Mouse (Mus musculus): ENCODE measurements at regions not wholly inside any gene's neighbourhood (a gene's known extent, or its start where the extent isn't known, plus 50 kb on each side); places are given as distances from the start of the nearest gene placed in this dataset.

DNA sequence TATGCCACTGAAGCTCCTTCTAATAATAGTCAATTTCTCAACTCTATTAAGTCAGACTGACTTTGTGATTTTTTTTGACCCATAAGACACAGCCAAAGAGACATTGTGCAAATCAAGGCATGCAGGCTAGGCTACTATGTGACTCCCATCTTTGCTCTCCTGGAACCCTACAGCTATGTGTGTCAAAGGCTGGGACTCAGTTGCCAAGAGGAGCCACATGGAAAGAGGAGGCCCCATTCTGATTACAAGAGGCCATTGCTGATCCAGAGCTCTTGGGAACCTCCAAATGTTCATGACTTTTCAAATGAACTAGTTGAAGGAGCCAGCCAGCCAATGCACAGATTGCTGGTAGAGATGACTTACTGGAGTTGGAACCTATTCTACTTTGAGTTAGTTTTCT lies 228.0 kb upstream of the Gm5148 start:
- Histone ChIP-seq H3K4me3 (ENCODE audit: low read length) (no peak overlapping the region), H3K36me3 (ENCODE audit: control insufficient read depth, insufficient read depth) (no peaks in the 10 kb centered on the region; the same call in 1 of the 2 replicates), H3K9me3 (replicated peaks; ENCODE audit: control insufficient read depth, low read length) (peaks cover 8% of the 10 kb centered on the region), H3K4me1 (ENCODE audit: control insufficient read depth, insufficient read depth, low read length) (no peaks in the 10 kb centered on the region), H3K4me2 (ENCODE audit: low read depth, low read length) (no peak overlapping the region), H3K27ac (ENCODE audit: low read length) (no peak overlapping the region), H3K27me3 (ENCODE audit: control insufficient read depth, insufficient read depth, low read length) (no peaks in the 10 kb centered on the region), H3K9ac (ENCODE audit: low read length) (no peak overlapping the region)
- no peak for ATAC-seq (replicated peaks; ENCODE audit: extremely low read depth, insufficient read depth, low FRiP score)

DNA sequence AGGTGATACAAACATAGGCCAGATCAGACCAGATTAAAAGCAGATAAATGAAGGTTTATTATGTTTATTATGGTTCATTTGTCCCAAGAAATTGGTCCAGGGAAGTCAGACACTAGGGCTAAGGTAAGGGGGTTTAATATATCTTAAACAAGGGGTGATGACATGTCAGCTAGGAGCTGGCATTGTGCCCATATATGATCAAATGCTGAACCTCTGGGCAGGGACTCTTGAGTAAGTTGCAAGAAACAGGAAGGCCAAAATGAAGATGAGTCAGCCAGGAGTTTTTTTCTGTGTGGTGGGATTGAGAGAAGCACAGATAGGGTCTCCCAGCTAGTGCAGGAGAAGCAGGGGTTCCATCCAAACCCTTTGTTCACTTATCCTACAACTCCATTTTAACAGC lies 219.4 kb upstream of the Gm5148 start:
- Histone ChIP-seq H3K9me3 (replicated peaks; ENCODE audit: control insufficient read depth, low read length) (no peaks in the 10 kb centered on the region), H3K4me1 (ENCODE audit: control insufficient read depth, insufficient read depth, low read length) (peaks cover 6% of the 10 kb centered on the region), H3K27me3 (ENCODE audit: control insufficient read depth, insufficient read depth, low read length) (no peaks in the 10 kb centered on the region), H3K36me3 (ENCODE audit: control insufficient read depth, insufficient read depth) (no peaks in the 10 kb centered on the region), H3K4me3 (ENCODE audit: low read length) (no peak overlapping the region), H3K27ac (ENCODE audit: low read length) (no peak overlapping the region), H3K9ac (ENCODE audit: low read length) (no peak overlapping the region), H3K4me2 (ENCODE audit: low read depth, low read length) (no peak overlapping the region)
- no peak for ATAC-seq (replicated peaks; ENCODE audit: extremely low read depth, insufficient read depth, low FRiP score)

DNA sequence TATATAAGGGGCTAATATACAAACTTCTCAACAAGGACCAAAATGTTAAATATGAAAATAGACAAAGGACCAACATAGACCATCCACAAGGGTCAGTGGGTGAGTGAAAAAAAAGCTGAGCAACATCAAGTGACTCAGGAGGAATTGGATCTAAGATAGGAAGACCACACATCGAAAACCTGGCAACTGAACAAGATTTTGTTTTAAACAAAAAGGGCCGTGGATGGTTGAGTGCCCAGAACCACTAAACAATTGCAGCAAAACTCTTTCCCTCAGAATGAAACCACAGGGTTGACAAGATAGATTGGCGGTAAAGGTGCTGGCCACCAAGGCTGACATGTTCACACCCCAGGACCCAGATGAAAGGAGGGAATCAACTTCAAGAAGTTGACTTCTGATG lies 215.7 kb upstream of the Gm5148 start:
- no peak for ATAC-seq (replicated peaks; ENCODE audit: extremely low read depth, insufficient read depth, low FRiP score)
- H3K27me3 ChIP-seq (ENCODE audit: control insufficient read depth, insufficient read depth, low read length), result no peaks in the 10 kb centered on the region
- no peak overlapping the region for H3K4me3 ChIP-seq (ENCODE audit: low read length)
- H3K4me1 ChIP-seq (ENCODE audit: control insufficient read depth, insufficient read depth, low read length), result peaks cover 36% of the 10 kb centered on the region
- 85% methylated on average over 3 of the region's 3 CpGs for WGBS
- H3K9me3 ChIP-seq (replicated peaks; ENCODE audit: control insufficient read depth, low read length), result no peaks in the 10 kb centered on the region
- H3K9ac ChIP-seq (ENCODE audit: low read length), result no peak overlapping the region
- H3K4me2 ChIP-seq (ENCODE audit: low read depth, low read length), result no peak overlapping the region
- no peak overlapping the region for H3K27ac ChIP-seq (ENCODE audit: low read length)
- no peaks in the 10 kb centered on the region for H3K36me3 ChIP-seq (ENCODE audit: control insufficient read depth, insufficient read depth)

DNA sequence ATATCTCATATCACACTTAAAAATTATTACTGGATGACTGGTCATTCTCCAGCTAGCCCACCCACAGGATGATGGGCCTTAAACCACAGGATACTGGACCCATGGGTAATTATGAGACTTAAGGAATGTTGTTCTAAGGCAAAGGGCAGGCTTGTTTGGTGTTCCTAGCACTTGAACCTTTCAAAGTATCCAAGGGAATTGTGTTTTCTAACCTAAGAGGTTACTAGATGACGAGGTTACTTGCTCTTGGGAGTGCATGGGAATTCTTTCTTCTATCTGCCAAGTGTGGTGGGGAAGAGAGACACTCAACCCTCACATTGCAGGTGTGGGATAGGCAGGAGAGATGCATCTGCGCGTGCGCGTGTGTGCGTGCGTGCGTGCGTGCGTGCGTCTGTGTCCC lies 214.6 kb upstream of the Gm5148 start:
- H3K4me3 ChIP-seq (ENCODE audit: low read length), result no peak overlapping the region
- no peaks in the 10 kb centered on the region for H3K9me3 ChIP-seq (replicated peaks; ENCODE audit: control insufficient read depth, low read length)
- no peaks in the 10 kb centered on the region for H3K27me3 ChIP-seq (ENCODE audit: control insufficient read depth, insufficient read depth, low read length)
- H3K27ac ChIP-seq (ENCODE audit: low read length), result peak overlapping the region; percentile 60
- H3K4me1 ChIP-seq (ENCODE audit: control insufficient read depth, insufficient read depth, low read length), result peaks cover 40% of the 10 kb centered on the region
- no peak overlapping the region for H3K4me2 ChIP-seq (ENCODE audit: low read depth, low read length)
- 92% methylated on average over 11 of the region's 11 CpGs for WGBS
- no peak for ATAC-seq (replicated peaks; ENCODE audit: extremely low read depth, insufficient read depth, low FRiP score)
- H3K36me3 ChIP-seq (ENCODE audit: control insufficient read depth, insufficient read depth), result no peaks in the 10 kb centered on the region
- no peak overlapping the region for H3K9ac ChIP-seq (ENCODE audit: low read length)

DNA sequence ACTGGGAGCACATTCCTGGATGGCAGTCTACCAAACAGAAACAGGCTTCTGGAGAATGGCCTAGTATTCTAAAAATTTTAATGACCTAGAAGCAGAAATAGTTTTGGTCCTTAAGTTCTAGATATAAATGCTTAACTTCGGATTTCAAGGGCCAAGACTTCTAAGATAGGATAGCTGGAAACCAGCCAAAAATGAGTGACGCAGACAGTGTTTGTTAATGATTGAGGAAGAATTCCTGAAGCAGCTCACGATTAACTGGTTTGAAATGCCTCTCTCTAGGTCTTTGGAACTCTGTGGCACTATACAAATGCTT lies 213.9 kb upstream of the Gm5148 start:
- Histone ChIP-seq H3K4me2 (ENCODE audit: low read depth, low read length) (0 out of 2 replicates have a peak overlapping the region, but pooled peaks have one; percentile 4), H3K4me3 (ENCODE audit: low read length) (no peak overlapping the region), H3K27me3 (ENCODE audit: control insufficient read depth, insufficient read depth, low read length) (no peaks in the 10 kb centered on the region), H3K4me1 (ENCODE audit: control insufficient read depth, insufficient read depth, low read length) (peaks cover 40% of the 10 kb centered on the region), H3K9me3 (replicated peaks; ENCODE audit: control insufficient read depth, low read length) (no peaks in the 10 kb centered on the region), H3K9ac (ENCODE audit: low read length) (no peak overlapping the region), H3K27ac (ENCODE audit: low read length) (peak overlapping the region; percentile 60), H3K36me3 (ENCODE audit: control insufficient read depth, insufficient read depth) (no peaks in the 10 kb centered on the region)
- 8% methylated on average over 3 of the region's 3 CpGs for WGBS
- peak; percentile 61; the same call in 1 of the 2 replicates for ATAC-seq (replicated peaks; ENCODE audit: extremely low read depth, insufficient read depth, low FRiP score)

DNA sequence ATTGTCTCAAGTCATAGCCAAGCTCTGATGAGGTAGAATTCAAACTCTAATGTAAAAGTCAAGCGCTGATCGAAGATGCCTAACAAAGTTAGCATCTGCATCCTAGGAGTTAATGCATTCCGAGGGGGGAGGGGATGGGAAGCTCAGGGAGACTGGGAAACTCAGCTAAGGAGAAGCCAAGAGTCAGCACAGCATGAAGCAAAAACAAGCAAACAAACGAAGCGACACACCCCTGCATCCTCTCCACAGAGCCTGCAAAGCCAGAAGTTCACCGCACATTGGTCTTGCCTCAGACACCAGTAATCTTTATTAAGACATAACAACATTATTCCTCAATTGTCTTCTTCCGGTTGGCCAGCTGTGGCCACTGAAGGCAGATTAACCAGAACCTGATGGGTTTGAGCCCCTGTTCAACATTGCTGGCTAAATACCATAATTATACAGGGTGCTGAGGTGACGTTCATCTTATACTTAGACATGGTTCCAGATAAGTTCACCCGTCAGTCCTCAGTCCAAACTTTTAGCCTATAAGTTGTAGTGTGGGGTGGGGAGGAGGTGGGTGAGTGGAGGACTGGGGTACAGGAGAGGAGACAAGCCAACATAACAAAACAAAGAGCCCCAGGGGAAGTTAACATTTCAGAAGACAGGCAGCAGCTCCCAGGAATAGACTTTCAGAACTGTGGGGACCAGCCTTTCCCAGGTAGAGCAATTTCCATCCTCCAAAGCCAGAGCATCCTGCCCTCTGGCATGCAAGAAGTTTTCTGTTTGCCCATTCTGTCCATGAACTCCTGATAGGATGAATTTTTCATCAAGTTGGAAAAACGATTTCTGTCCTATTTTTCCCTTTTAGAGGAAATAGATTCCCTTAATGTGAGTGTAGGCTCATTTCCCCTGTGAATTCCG lies 213.3 kb upstream of the Gm5148 start:
- ATAC-seq (replicated peaks; ENCODE audit: extremely low read depth, insufficient read depth, low FRiP score), result no peak

DNA sequence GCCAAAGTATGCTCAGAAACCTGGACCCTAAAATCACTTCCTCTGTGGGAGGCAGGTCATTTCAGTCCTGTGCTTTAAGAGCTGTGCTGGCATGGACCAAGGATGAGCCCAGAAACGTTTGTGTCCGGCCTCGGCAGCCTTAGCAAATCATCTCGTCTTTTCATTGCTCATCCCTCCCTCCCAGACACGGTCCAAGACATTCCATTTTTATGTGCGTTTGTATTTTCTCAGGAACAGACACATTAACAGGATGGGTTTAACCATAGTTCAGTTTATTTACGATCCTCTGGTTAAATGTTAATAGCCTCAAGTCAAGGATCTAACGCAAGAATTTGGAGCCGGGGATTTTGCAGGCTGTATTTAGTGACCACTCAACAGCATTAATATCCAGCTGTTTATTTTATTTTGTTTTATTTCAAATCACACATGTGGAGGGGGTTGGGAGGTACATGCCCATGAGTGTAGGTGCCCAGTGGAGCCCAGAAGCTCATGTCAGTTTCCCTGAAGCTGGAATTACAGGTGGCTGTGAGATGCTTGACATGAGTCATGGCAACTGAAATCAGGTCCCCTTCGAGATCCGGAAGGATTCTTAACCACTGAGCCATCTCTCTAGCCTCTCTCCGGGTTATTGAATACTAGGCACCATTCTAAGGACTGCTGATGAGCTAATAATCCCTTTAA lies 212.1 kb upstream of the Gm5148 start:
- Histone ChIP-seq H3K9ac (ENCODE audit: low read length) (no peak overlapping the region), H3K4me3 (ENCODE audit: low read length) (no peak overlapping the region), H3K4me1 (ENCODE audit: control insufficient read depth, insufficient read depth, low read length) (peaks cover 40% of the 10 kb centered on the region), H3K27me3 (ENCODE audit: control insufficient read depth, insufficient read depth, low read length) (no peaks in the 10 kb centered on the region), H3K27ac (ENCODE audit: low read length) (peak overlapping the region; percentile 63; the same call in 1 of the 2 replicates), H3K4me2 (ENCODE audit: low read depth, low read length) (peak overlapping the region; percentile 18; the same call in 1 of the 2 replicates), H3K36me3 (ENCODE audit: control insufficient read depth, insufficient read depth) (no peaks in the 10 kb centered on the region), H3K9me3 (replicated peaks; ENCODE audit: control insufficient read depth, low read length) (no peaks in the 10 kb centered on the region)
- no peak for ATAC-seq (replicated peaks; ENCODE audit: extremely low read depth, insufficient read depth, low FRiP score)
- WGBS, result 68% methylated on average over 12 of the region's 12 CpGs

More for the DNA sequence above, 213.3 kb upstream of the Gm5148 start:
- Histone ChIP-seq H3K27ac (ENCODE audit: low read length) (peak overlapping the region; percentile 60), H3K36me3 (ENCODE audit: control insufficient read depth, insufficient read depth) (no peaks in the 10 kb centered on the region), H3K4me1 (ENCODE audit: control insufficient read depth, insufficient read depth, low read length) (peaks cover 40% of the 10 kb centered on the region), H3K9me3 (replicated peaks; ENCODE audit: control insufficient read depth, low read length) (no peaks in the 10 kb centered on the region), H3K4me2 (ENCODE audit: low read depth, low read length) (0 out of 2 replicates have a peak overlapping the region, but pooled peaks have one; percentile 4), H3K27me3 (ENCODE audit: control insufficient read depth, insufficient read depth, low read length) (no peaks in the 10 kb centered on the region), H3K9ac (ENCODE audit: low read length) (no peak overlapping the region), H3K4me3 (ENCODE audit: low read length) (no peak overlapping the region)
- WGBS, result 42% methylated on average over 11 of the region's 11 CpGs

DNA sequence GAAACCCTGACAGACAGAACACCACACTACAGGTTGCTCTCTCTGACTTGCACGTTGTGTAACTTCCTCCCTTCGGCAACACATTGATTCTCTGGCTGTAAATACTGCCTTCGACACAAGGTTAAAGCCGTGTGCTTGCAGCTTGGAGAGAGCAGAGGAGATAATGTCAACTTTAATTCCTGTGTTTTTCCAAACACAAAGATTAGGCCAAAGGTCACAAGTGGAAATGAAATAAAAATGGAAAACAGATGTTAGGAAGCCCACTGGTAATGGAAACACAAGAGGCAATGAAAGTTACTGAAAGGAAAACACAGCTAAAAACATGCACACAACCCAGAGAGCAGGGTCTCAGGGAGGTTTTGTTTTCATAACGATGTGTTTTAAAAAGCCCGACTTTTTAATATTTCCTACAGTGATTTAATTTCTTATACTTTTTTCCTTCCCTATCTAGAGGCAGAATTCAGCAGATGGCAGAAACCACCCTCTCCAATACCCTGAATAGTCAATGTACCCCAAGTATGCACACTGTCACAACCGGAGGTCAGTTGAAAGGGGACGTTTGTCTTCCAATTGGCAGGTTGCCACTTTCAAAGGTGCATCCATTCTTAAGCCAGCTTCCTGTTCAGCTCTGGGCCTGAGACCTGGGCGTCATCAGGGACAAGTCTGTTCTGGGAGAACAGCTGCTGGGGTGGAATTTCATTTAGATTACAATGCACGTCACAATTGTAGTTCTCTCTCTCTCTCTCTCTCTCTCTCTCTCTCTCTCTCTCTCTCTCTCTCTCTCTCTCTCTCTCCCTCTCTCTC lies 210.8 kb upstream of the Gm5148 start:
- Histone ChIP-seq H3K27ac (ENCODE audit: low read length) (peak overlapping the region; percentile 72), H3K27me3 (ENCODE audit: control insufficient read depth, insufficient read depth, low read length) (no peaks in the 10 kb centered on the region), H3K4me3 (ENCODE audit: low read length) (no peak overlapping the region), H3K36me3 (ENCODE audit: control insufficient read depth, insufficient read depth) (no peaks in the 10 kb centered on the region), H3K9ac (ENCODE audit: low read length) (no peak overlapping the region), H3K4me2 (ENCODE audit: low read depth, low read length) (no peak overlapping the region), H3K4me1 (ENCODE audit: control insufficient read depth, insufficient read depth, low read length) (peaks cover 40% of the 10 kb centered on the region), H3K9me3 (replicated peaks; ENCODE audit: control insufficient read depth, low read length) (no peaks in the 10 kb centered on the region)
- ATAC-seq (replicated peaks; ENCODE audit: extremely low read depth, insufficient read depth, low FRiP score), result peak; percentile 60
- WGBS, result 29% methylated on average over 10 of the region's 10 CpGs
